Mouse (Mus musculus) testis, adult 2 months (tissue): ENCODE data around the gene E2f1.

Source experiments
- CTCF ChIP-seq: fragments of 200-500 bp; IDR thresholded peaks from 2 replicates; pipeline ENCODE4 v1.5.1; 2012; ENCODE audit warnings: low read depth, mild to moderate bottlenecking, inconsistent platforms, low read length, moderate library complexity; ENCODE audit not compliant: control insufficient read depth, insufficient read depth, insufficient replicate concordance
- POLR2A ChIP-seq: fragments of 200-500 bp; IDR thresholded peaks from 2 replicates; pipeline ENCODE4 v1.6.1; 2012; ENCODE audit warnings: low read depth, mild to moderate bottlenecking, inconsistent platforms, low read length, moderate library complexity; ENCODE audit not compliant: control insufficient read depth

- TF ChIP-seq POLR2A (no peak), CTCF (peak; percentile 54; the same call in 1 of the 2 replicates)
These were observed 16.7 kb upstream of the E2f1 start for GRCm38 (mm10) chr2:154586405-154586804.
